Mouse (Mus musculus): ENCODE data around the gene Lrrfip1.

DNA sequence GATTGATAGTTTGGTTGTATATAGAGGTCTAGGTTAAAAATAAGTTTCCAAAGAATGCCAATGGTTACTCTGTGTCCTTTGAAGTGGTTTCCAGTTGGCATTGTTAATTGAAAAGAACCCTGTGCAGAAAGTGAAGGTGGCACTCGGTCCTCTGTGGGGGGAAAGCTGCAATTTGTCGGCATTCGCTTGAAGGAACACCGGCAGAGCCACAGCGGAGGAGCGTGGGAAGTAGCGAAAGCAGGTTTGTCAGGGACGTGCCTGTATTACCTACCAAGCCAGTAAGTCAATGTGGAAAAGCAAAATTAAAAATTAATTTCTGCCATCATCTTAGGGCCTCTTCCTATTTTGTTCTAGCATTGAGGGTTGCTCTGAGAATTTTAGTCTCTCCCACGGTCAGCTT lies 8.2 kb downstream of the Lrrfip1 start:
- TF ChIP-seq TCF12 (IDR thresholded peaks at IDR 0.05; ENCODE audit: insufficient read depth, poor library complexity, severe bottlenecking) (no peak), POLR2A (IDR thresholded peaks at IDR 0.05; ENCODE audit: insufficient read length, low read depth) (no peak)
